In genomic region chr10:78127046-78127870, GRCm38 (mm10) we compare ENCODE assay signal across 18 mouse cellular contexts. TPM values are rescaled to one million over a fixed set of nuclear protein-coding genes. Genes with fewer than 3 reads are reported as not detected.
DNase-seq lines count a peak whose midpoint lies in the region; ATAC-seq lines count a peak whose summit lies in the region.
"Had no signal": no experiment of that assay in that cellular context is flagged by ENCODE, and none has a peak within 500 bp of the region (broad histone marks: within the 10 kb centered on the region; RNA-seq: fewer than 3 reads in every experiment).

No protein-coding gene starts in this region.

- H3K27me3 ChIP-seq in forebrain, embryonic 14.5 days (replicated peaks; ENCODE audit: control insufficient read depth, insufficient read depth, low read length): no peaks in the 10 kb centered on the region
- no peaks in the 10 kb centered on the region for H3K27me3 ChIP-seq in forebrain, embryonic 16.5 days (replicated peaks; ENCODE audit: control insufficient read depth, insufficient read depth, low read length)
- no peaks in the 10 kb centered on the region for H3K27me3 ChIP-seq in heart, embryonic 16.5 days (ENCODE audit: control insufficient read depth, insufficient read depth, low read length)
- peaks cover 3% of the 10 kb centered on the region; the same call in 1 of the 2 replicates for H3K27me3 ChIP-seq in kidney, embryonic 15.5 days
- no peaks in the 10 kb centered on the region for H3K27me3 ChIP-seq in limb, embryonic 10.5 days (ENCODE audit: low read depth, poor library complexity, severe bottlenecking)
- H3K27me3 ChIP-seq: embryonic facial prominence, embryonic 15.5 days; forebrain, embryonic 15.5 days; limb, embryonic 13.5 days; midbrain, embryonic 15.5 days had no signal

- peak; percentile 4 for DNase-seq in forebrain, embryonic 14.5 days (ENCODE audit: low spot score)
- DNase-seq in heart, postnatal 25 days (ENCODE audit: low spot score): no peak
- peak; percentile 52 for DNase-seq in kidney, postnatal 14 days
- DNase-seq in MN1 (ENCODE audit: low spot score): peak; percentile 87
- no peak for DNase-seq in limb, embryonic 10.5 days (ENCODE audit: low spot score)
- DNase-seq: adrenal gland, postnatal 10 days; cerebellum, adult 11 months; cerebellum, postnatal 14 days; embryo, embryonic 11 days; lung, adult 2 months; thymus, adult 18-20 months had no signal

- H3K4me1 ChIP-seq in forebrain, embryonic 14.5 days (ENCODE audit: control insufficient read depth, insufficient read depth, low read length): no peaks in the 10 kb centered on the region
- 0 out of 2 replicates have a peak, but pooled peaks cover 3% of the 10 kb centered on the region for H3K4me1 ChIP-seq in forebrain, embryonic 16.5 days (replicated peaks; ENCODE audit: control insufficient read depth, insufficient read depth, low read length)
- H3K4me1 ChIP-seq in heart, embryonic 16.5 days (ENCODE audit: control insufficient read depth, insufficient read depth, low read length): peaks cover 5% of the 10 kb centered on the region; the same call in 1 of the 2 replicates
- peaks cover 12% of the 10 kb centered on the region for H3K4me1 ChIP-seq in kidney, embryonic 15.5 days
- peaks cover 9% of the 10 kb centered on the region; the same call in 1 of the 2 replicates for H3K4me1 ChIP-seq in limb, embryonic 10.5 days
- H3K4me1 ChIP-seq: forebrain, embryonic 15.5 days; midbrain, embryonic 15.5 days had no signal

- no peak overlapping the region for H3K27ac ChIP-seq in forebrain, embryonic 14.5 days (ENCODE audit: low read depth, low read length)
- no peak overlapping the region for H3K27ac ChIP-seq in forebrain, embryonic 16.5 days (ENCODE audit: low read length)
- peak overlapping the region; percentile 43; the same call in 1 of the 2 replicates for H3K27ac ChIP-seq in heart, embryonic 16.5 days (ENCODE audit: low read length)
- H3K27ac ChIP-seq in kidney, embryonic 15.5 days: no peak overlapping the region
- no peak overlapping the region for H3K27ac ChIP-seq in limb, embryonic 10.5 days
- H3K27ac ChIP-seq: embryonic facial prominence, embryonic 15.5 days; forebrain, embryonic 15.5 days; limb, embryonic 13.5 days; midbrain, embryonic 15.5 days had no signal

- H3K4me2 ChIP-seq in forebrain, embryonic 14.5 days (ENCODE audit: low read length): no peak overlapping the region
- no peak overlapping the region for H3K4me2 ChIP-seq in forebrain, embryonic 16.5 days (ENCODE audit: low read length)
- H3K4me2 ChIP-seq in heart, embryonic 16.5 days (ENCODE audit: low read depth, low read length): no peak overlapping the region
- H3K4me2 ChIP-seq in kidney, embryonic 15.5 days: no peak overlapping the region
- H3K4me2 ChIP-seq: embryonic facial prominence, embryonic 15.5 days; forebrain, embryonic 15.5 days; limb, embryonic 13.5 days; midbrain, embryonic 15.5 days had no signal

- H3K4me3 ChIP-seq in forebrain, embryonic 14.5 days (ENCODE audit: low read depth, low read length): no peak overlapping the region
- H3K4me3 ChIP-seq in forebrain, embryonic 16.5 days (replicated peaks; ENCODE audit: low read length): no peak overlapping the region
- H3K4me3 ChIP-seq in heart, embryonic 16.5 days (ENCODE audit: low read length): no peak overlapping the region
- no peak overlapping the region for H3K4me3 ChIP-seq in kidney, embryonic 15.5 days (replicated peaks)
- H3K4me3 ChIP-seq in limb, embryonic 10.5 days: no peak overlapping the region
- H3K4me3 ChIP-seq: embryonic facial prominence, embryonic 15.5 days; forebrain, embryonic 15.5 days; limb, embryonic 13.5 days; midbrain, embryonic 15.5 days had no signal

- no peaks in the 10 kb centered on the region for H3K36me3 ChIP-seq in forebrain, embryonic 14.5 days (ENCODE audit: control insufficient read depth, insufficient read depth, low read length)
- H3K36me3 ChIP-seq in forebrain, embryonic 16.5 days (ENCODE audit: control insufficient read depth, insufficient read depth): no peaks in the 10 kb centered on the region
- H3K36me3 ChIP-seq in heart, embryonic 16.5 days (ENCODE audit: control insufficient read depth, insufficient read depth): no peaks in the 10 kb centered on the region
- no peaks in the 10 kb centered on the region for H3K36me3 ChIP-seq in kidney, embryonic 15.5 days
- H3K36me3 ChIP-seq in limb, embryonic 10.5 days: no peaks in the 10 kb centered on the region
- H3K36me3 ChIP-seq: embryonic facial prominence, embryonic 15.5 days; forebrain, embryonic 15.5 days; limb, embryonic 13.5 days; midbrain, embryonic 15.5 days had no signal

- intact Hi-C loops in heart, postnatal 25 days (cut with DNase I): no loop called here

- no peaks in the 10 kb centered on the region for H3K9me3 ChIP-seq in forebrain, embryonic 14.5 days (replicated peaks; ENCODE audit: control insufficient read depth, low read length)
- no peaks in the 10 kb centered on the region for H3K9me3 ChIP-seq in forebrain, embryonic 16.5 days (ENCODE audit: control insufficient read depth, low read length)
- H3K9me3 ChIP-seq in heart, embryonic 16.5 days (replicated peaks; ENCODE audit: control insufficient read depth, low read length): no peaks in the 10 kb centered on the region
- no peaks in the 10 kb centered on the region for H3K9me3 ChIP-seq in kidney, embryonic 15.5 days (replicated peaks)
- H3K9me3 ChIP-seq in limb, embryonic 10.5 days (replicated peaks): no peaks in the 10 kb centered on the region
- H3K9me3 ChIP-seq: embryonic facial prominence, embryonic 15.5 days; forebrain, embryonic 15.5 days; limb, embryonic 13.5 days; midbrain, embryonic 15.5 days had no signal

- H3K9ac ChIP-seq in forebrain, embryonic 14.5 days (ENCODE audit: low read length): no peak overlapping the region
- no peak overlapping the region for H3K9ac ChIP-seq in forebrain, embryonic 16.5 days (replicated peaks; ENCODE audit: low read depth, low read length)
- no peak overlapping the region for H3K9ac ChIP-seq in heart, embryonic 16.5 days (ENCODE audit: low read length)
- no peak overlapping the region for H3K9ac ChIP-seq in kidney, embryonic 15.5 days
- H3K9ac ChIP-seq: embryonic facial prominence, embryonic 15.5 days; forebrain, embryonic 15.5 days; limb, embryonic 13.5 days; midbrain, embryonic 15.5 days had no signal

- ATAC-seq in forebrain, embryonic 14.5 days: no peak
- no peak for ATAC-seq in forebrain, embryonic 16.5 days
- ATAC-seq in heart, embryonic 16.5 days (replicated peaks; ENCODE audit: extremely low read depth, insufficient read depth, low FRiP score): peak; percentile 42
- ATAC-seq in kidney, embryonic 15.5 days (replicated peaks; ENCODE audit: low FRiP score): no peak
- ATAC-seq: forebrain, embryonic 15.5 days; midbrain, embryonic 15.5 days had no signal

- WGBS in forebrain, embryonic 14.5 days: 67% methylated on average over 9 of the region's 9 CpGs
- WGBS in forebrain, embryonic 16.5 days: 63% methylated on average over 9 of the region's 9 CpGs
- 56% methylated on average over 9 of the region's 9 CpGs for WGBS in heart, embryonic 16.5 days
- 76% methylated on average over 9 of the region's 9 CpGs for WGBS in kidney, embryonic 15.5 days
- WGBS in limb, embryonic 10.5 days: 78% methylated on average over 9 of the region's 9 CpGs

RNA-seq across cellular contexts. Expression of gene D10Jhu81e, which starts 42.3 kb away (rescaled TPM):
- 25.0 and 33.0 TPM in 2 replicates for polyA plus RNA-seq in forebrain, embryonic 14.5 days (2014; fragmentation: Nextera tagmentation; extraction: Ambion mirVana)
- polyA plus RNA-seq in forebrain, embryonic 16.5 days (2015; fragmentation: Nextera tagmentation; extraction: Ambion mirVana): 22.9 and 29.4 TPM in 2 replicates
- 72.8 and 75.3 TPM in 2 replicates for polyA plus RNA-seq in heart, embryonic 16.5 days (2015; fragmentation: Nextera tagmentation; extraction: Ambion mirVana)
- total RNA-seq in heart, postnatal 25 days (2021): 100 to 1,000 TPM; 500 to 510 TPM
- 43.2 TPM in 2 replicates for polyA plus RNA-seq in kidney, embryonic 15.5 days (2015; fragmentation: Nextera tagmentation; extraction: Ambion mirVana)
- 19.9 and 20.3 TPM in 2 replicates for polyA plus RNA-seq in limb, embryonic 10.5 days (2016; fragmentation: Nextera tagmentation; extraction: Ambion mirVana)

RNA-seq across cellular contexts. Expression of gene Pwp2, which starts 57.7 kb away (rescaled TPM):
- polyA plus RNA-seq in forebrain, embryonic 14.5 days (2014; fragmentation: Nextera tagmentation; extraction: Ambion mirVana): 16.4 and 17.8 TPM in 2 replicates
- polyA plus RNA-seq in forebrain, embryonic 16.5 days (2015; fragmentation: Nextera tagmentation; extraction: Ambion mirVana): 24.5 TPM in 2 replicates
- 12.4 and 12.6 TPM in 2 replicates for polyA plus RNA-seq in heart, embryonic 16.5 days (2015; fragmentation: Nextera tagmentation; extraction: Ambion mirVana)
- 1 to 10 TPM; 8.4 to 9.3 TPM for total RNA-seq in heart, postnatal 25 days (2021)
- 21.7 and 22.6 TPM in 2 replicates for polyA plus RNA-seq in kidney, embryonic 15.5 days (2015; fragmentation: Nextera tagmentation; extraction: Ambion mirVana)
- polyA plus RNA-seq in limb, embryonic 10.5 days (2016; fragmentation: Nextera tagmentation; extraction: Ambion mirVana): 35.0 and 38.6 TPM in 2 replicates

RNA-seq across cellular contexts. Expression of gene Icosl, which starts 58.2 kb away (rescaled TPM):
- 0.47 and 0.60 TPM in 2 replicates for polyA plus RNA-seq in forebrain, embryonic 14.5 days (2014; fragmentation: Nextera tagmentation; extraction: Ambion mirVana)
- 0.38 and 0.82 TPM in 2 replicates for polyA plus RNA-seq in forebrain, embryonic 16.5 days (2015; fragmentation: Nextera tagmentation; extraction: Ambion mirVana)
- polyA plus RNA-seq in heart, embryonic 16.5 days (2015; fragmentation: Nextera tagmentation; extraction: Ambion mirVana): 2.5 and 2.9 TPM in 2 replicates
- 1 to 10 TPM; 4.2 to 7.2 TPM for total RNA-seq in heart, postnatal 25 days (2021)
- 5.6 and 7.1 TPM in 2 replicates for polyA plus RNA-seq in kidney, embryonic 15.5 days (2015; fragmentation: Nextera tagmentation; extraction: Ambion mirVana)
- 2.5 and 2.6 TPM in 2 replicates for polyA plus RNA-seq in limb, embryonic 10.5 days (2016; fragmentation: Nextera tagmentation; extraction: Ambion mirVana)

Comparison
In these comparisons a context has a peak if more than half of its experiments do, and no peak if none do; other contexts are left out.
1. DNase-seq: peak in forebrain, embryonic 14.5 days (single experiment), kidney, postnatal 14 days (single experiment) and MN1 (single experiment); none in heart, postnatal 25 days (single experiment) and limb, embryonic 10.5 days (single experiment).